Mouse (Mus musculus) embryonic facial prominence, embryonic 11.5 days (tissue): ENCODE measurements around the gene Abhd12b. TPM values are rescaled to one million over a fixed set of nuclear protein-coding genes. Genes with fewer than 3 reads are reported as not detected.

ENCODE experiments used
- ATAC-seq: fragments of 200-750 bp; cut with Nextera tagmentation; replicated peaks from 2 replicates; pipeline ENCODE4 v1.8.0; 2017; ENCODE audit warnings: low read depth; ENCODE audit not compliant: insufficient number of reproducible peaks, low FRiP score, low TSS enrichment
- DNase-seq: peaks from one replicate; pipeline ENCODE4 v3.0.0-alpha.2; 2015; ENCODE audit warnings: low spot score
- H3K27ac ChIP-seq: fragments of 300-500 bp; sonication (generic); replicated peaks from 2 replicates; pipeline ENCODE4 v1.5.1; 2014; ENCODE audit warnings: mild to moderate bottlenecking, low read depth, low read length, control low read depth
- H3K27me3 ChIP-seq: fragments of 300-500 bp; sonication (generic); 2 replicates; pipeline ENCODE4 v1.6.1; 2014; ENCODE audit warnings: mild to moderate bottlenecking, low read length, moderate library complexity, mixed read lengths; ENCODE audit not compliant: control insufficient read depth, insufficient read depth
- H3K36me3 ChIP-seq: fragments of 300-500 bp; sonication (generic); replicated peaks from 2 replicates; pipeline ENCODE4 v1.6.1; 2014; ENCODE audit warnings: low read depth, mild to moderate bottlenecking, low read length, moderate library complexity, mixed read lengths; ENCODE audit not compliant: control insufficient read depth, insufficient read depth
- H3K4me1 ChIP-seq: fragments of 300-500 bp; sonication (generic); 2 replicates; pipeline ENCODE4 v1.6.1; 2014; ENCODE audit warnings: low read length, mixed read lengths; ENCODE audit not compliant: control insufficient read depth, insufficient read depth
- H3K4me2 ChIP-seq: fragments of 300-500 bp; sonication (generic); 2 replicates; pipeline ENCODE4 v1.6.1; 2014; ENCODE audit warnings: low read depth, mild to moderate bottlenecking, control low read depth, low read length, moderate library complexity
- H3K4me3 ChIP-seq: fragments of 300-500 bp; sonication (generic); 2 replicates; pipeline ENCODE4 v1.5.1; 2014; ENCODE audit warnings: low read depth, low read length, control low read depth
- H3K9ac ChIP-seq: fragments of 300-500 bp; sonication (generic); replicated peaks from 2 replicates; pipeline ENCODE4 v1.6.1; 2014; ENCODE audit warnings: mild to moderate bottlenecking, control low read depth, low read length
- H3K9me3 ChIP-seq: fragments of 300-500 bp; sonication (generic); replicated peaks from 2 replicates; pipeline ENCODE4 v1.6.1; 2016; ENCODE audit warnings: mild to moderate bottlenecking, low read length, inconsistent platforms, mixed read lengths; ENCODE audit not compliant: control insufficient read depth
- WGBS: fragments of 180-500 bp; shearing (Covaris S2); extraction: QIAGEN DNeasy Blood & Tissue Kit; methylation state at CpG from one replicate; pipeline ENCODE4 v1.1.7; 2014; 5-methylcytosine and 5-hydroxymethylcytosine counted together
- polyA plus RNA-seq: library from polyadenylated mRNA; unstranded; fragments of >200 nt; fragmentation: Nextera tagmentation; extraction: Ambion mirVana; gene quantifications from 2 replicates; pipeline ENCODE4 v1.2.1, GENCODE M21; 2014

Abhd12b gene
- polyA plus RNA-seq, 1 experiment from 2014 or later: not detected

DNA sequence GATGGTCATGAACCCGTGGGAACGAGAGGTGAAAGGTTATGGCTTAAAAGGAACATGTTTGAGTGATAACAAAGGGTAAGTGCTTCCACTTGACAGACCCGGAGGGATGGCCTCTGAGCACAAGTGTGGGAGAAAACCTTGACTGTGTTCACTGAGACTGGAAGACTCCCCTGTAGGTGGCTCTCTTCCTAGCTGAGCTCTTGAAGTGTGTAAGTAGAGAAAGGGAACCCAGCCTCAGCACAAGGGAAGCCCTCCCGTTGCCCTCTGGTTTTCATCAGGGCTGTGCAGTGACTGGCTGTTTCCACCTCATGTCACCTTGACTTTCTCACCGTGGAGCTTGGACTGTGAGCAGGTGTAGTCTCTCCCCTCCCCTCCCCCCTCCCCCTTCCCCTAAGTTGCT is 24.8 kb upstream of the Abhd12b start:
- WGBS: 51% methylated on average over 5 of the region's 5 CpGs
- Histone ChIP-seq H3K27me3 (no peaks in the 10 kb centered on the region), H3K36me3 (no peaks in the 10 kb centered on the region), H3K4me1 (no peaks in the 10 kb centered on the region), H3K9ac (no peak overlapping the region), H3K9me3 (no peaks in the 10 kb centered on the region), H3K4me3 (no peak overlapping the region), H3K27ac (no peak overlapping the region), H3K4me2 (no peak overlapping the region)
- no peak for ATAC-seq
- no peak for DNase-seq

DNA sequence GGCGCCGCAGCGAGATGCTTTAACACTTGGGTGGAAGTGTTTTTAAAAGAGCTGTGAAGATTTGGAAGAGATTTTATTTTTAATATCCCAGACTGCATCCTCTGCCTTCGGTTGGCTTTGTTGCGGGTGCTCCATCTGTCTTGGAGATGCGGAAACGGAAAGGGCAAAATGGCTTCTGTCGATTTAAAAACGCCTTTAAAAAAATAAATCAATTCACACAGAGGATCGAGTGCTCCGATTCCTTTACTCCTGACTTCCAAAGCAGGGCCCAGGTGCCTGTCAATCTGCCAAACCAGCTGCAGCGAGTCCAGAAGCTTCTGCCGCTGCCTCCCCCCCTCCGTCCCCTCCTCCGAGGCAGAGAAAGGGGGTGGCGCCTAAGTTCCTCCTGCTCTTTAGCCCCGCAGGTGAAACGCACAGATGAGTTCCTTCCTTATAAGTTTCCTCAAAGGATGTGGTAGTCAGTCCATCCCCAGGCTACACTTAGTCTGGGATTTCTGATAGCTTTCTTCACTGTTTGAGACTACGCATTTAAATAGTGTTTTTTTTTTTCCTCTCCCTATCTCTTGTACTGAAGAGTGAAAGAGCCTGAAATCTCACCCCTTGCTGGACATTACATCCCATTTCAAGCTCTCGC is 22.8 kb upstream of the Abhd12b start:
- H3K27me3 ChIP-seq: no peaks in the 10 kb centered on the region
- 44% methylated on average over 20 of the region's 20 CpGs for WGBS
- H3K4me2 ChIP-seq: no peak overlapping the region
- H3K4me1 ChIP-seq: no peaks in the 10 kb centered on the region
- DNase-seq (peak; percentile 49), ATAC-seq (no peak)
- H3K9ac ChIP-seq: no peak overlapping the region
- no peaks in the 10 kb centered on the region for H3K9me3 ChIP-seq
- H3K4me3 ChIP-seq: no peak overlapping the region
- no peaks in the 10 kb centered on the region for H3K36me3 ChIP-seq
- H3K27ac ChIP-seq: no peak overlapping the region

DNA sequence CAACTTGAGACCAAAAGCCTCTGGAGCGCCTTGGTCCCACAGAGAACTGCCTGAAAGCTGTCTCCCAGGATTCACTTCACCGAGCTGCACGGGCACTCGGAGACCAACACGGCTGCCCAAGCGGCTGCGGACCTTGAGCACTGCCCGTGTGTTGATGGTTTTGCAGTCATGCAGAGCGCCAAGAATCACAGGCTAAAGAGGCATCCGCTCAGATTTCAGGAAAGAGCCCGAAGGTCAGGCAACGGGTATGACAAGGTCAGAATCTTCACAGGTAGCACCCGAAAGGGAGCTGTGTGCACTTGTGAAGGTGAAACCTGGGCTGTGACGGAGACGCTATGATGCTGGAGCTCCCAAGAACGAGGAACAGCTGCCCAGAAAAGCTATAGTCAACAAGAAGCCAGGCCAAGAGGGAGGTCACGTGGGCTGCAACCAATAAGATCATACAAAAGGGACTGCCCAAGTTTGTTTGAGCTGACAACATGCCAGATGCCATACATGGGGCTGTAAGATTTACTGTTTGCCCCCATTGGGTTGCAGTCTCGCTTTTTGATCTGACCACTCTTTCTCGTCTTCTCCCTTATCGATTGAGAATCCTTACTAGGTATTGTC is 19.2 kb upstream of the Abhd12b start:
- WGBS: 86% methylated on average over 20 of the region's 20 CpGs
- H3K9ac ChIP-seq: no peak overlapping the region
- ATAC-seq: no peak
- no peak for DNase-seq
- H3K36me3 ChIP-seq: no peaks in the 10 kb centered on the region
- no peak overlapping the region for H3K4me2 ChIP-seq
- H3K4me3 ChIP-seq: no peak overlapping the region
- no peaks in the 10 kb centered on the region for H3K9me3 ChIP-seq
- no peak overlapping the region for H3K27ac ChIP-seq
- H3K27me3 ChIP-seq: no peaks in the 10 kb centered on the region
- no peaks in the 10 kb centered on the region for H3K4me1 ChIP-seq

DNA sequence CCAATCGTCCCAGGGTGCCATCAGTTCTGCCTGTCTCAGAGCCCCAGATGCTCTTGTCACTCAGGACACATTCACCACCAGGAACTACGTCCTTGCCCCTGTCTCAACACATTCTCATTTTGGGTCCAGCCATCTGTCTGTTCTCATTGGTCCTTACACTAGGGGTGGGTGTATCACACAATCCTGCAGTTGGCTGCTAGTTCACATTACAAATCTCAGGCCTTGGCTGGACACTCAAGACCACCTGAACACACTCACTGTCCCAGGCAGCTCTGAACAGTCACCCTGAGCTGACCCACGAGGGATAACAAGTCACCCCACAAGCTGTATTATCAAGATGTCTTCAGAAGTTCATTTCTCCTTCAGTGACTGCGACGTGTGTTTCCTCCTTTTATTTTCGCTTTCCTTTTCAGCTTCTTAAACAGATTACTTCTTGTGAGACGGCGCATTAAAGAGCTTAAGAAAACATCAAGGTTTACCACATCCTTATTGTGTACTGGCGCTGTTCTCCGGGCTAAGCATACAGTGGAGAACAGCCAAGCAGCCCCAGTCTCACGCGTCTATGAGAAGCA is 17.7 kb upstream of the Abhd12b start:
- Histone ChIP-seq H3K4me2 (no peak overlapping the region), H3K4me1 (no peaks in the 10 kb centered on the region), H3K27me3 (no peaks in the 10 kb centered on the region), H3K9ac (no peak overlapping the region), H3K9me3 (no peaks in the 10 kb centered on the region), H3K4me3 (no peak overlapping the region), H3K36me3 (no peaks in the 10 kb centered on the region), H3K27ac (no peak overlapping the region)
- DNase-seq: no peak
- 73% methylated on average over 12 of the region's 12 CpGs for WGBS
- ATAC-seq: no peak

DNA sequence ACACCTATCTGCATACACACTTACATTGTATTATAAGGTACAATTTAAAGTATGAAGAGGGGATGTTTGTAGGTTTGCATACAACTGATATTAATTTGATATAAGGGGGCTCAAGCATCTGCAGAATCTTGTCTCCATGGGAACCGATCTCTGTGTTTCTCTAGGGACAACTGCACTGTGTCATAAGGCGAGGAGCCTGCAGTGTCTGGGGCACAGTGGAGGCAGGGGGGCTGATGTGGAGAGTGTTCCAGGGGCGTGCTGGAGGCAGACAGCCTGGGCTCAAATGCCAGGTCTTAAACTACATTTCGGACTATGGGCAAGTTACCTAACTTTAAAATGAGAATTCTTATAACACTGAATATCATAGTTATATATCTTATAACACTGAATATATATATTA is 16.8 kb upstream of the Abhd12b start:
- DNase-seq (no peak), ATAC-seq (no peak)
- H3K9ac ChIP-seq: no peak overlapping the region

DNA sequence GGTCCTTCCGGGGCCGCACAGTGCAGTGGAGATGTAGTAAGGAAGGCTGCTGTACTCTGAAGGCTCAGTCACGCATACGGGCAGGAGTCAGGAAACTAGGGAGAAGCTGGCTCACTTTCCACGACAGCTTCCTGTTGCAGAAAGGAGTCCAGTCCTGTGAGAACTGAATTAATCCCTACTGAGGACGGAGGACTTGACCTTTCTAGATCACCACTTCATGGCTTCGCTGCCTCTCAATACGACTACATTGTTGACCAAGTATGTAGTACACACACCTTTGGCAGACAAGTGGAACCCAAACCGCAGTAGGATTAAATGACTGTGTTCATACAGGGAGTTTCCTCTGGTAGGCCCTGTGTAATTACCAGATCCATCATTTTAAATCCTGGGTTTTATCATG is 16.3 kb upstream of the Abhd12b start:
- no peak for DNase-seq
- WGBS: 73% methylated on average over 9 of the region's 9 CpGs

More for the DNA sequence above, 16.8 kb upstream of the Abhd12b start:
- no peaks in the 10 kb centered on the region for H3K9me3 ChIP-seq
- H3K36me3 ChIP-seq: no peaks in the 10 kb centered on the region
- no peaks in the 10 kb centered on the region for H3K4me1 ChIP-seq
- H3K4me2 ChIP-seq: no peak overlapping the region
- H3K27ac ChIP-seq: no peak overlapping the region
- H3K27me3 ChIP-seq: no peaks in the 10 kb centered on the region
- H3K4me3 ChIP-seq: no peak overlapping the region
- 75% methylated on average over 4 of the region's 4 CpGs for WGBS

DNA sequence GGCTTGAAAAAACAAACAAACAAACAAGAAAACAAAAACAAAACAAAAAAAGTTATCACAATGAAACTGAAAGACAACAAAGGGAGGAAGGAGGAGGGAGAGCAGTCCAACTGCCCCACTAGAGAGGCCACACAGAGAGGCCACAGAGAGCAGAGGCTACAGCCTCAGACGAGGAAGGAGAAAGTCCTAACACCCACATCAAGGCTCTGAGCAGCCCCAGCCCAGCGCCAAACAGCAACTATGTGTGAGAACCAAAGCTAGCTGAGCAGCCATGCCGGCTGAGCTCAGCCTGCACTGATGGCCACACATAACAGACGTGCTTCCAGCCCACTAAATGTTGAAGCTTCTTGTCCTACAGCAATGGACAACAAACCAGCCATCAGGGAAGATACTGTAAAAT is 14.1 kb upstream of the Abhd12b start:
- Histone ChIP-seq H3K9ac (no peak overlapping the region), H3K27me3 (no peaks in the 10 kb centered on the region), H3K4me1 (no peaks in the 10 kb centered on the region), H3K36me3 (no peaks in the 10 kb centered on the region), H3K9me3 (no peaks in the 10 kb centered on the region), H3K27ac (no peak overlapping the region), H3K4me3 (no peak overlapping the region), H3K4me2 (no peak overlapping the region)
- ATAC-seq (no peak), DNase-seq (no peak)
- 73% methylated on average over 4 of the region's 4 CpGs for WGBS

More for the DNA sequence above, 16.3 kb upstream of the Abhd12b start:
- H3K9ac ChIP-seq: no peak overlapping the region
- H3K4me1 ChIP-seq: no peaks in the 10 kb centered on the region
- H3K9me3 ChIP-seq: no peaks in the 10 kb centered on the region
- ATAC-seq: no peak
- H3K36me3 ChIP-seq: no peaks in the 10 kb centered on the region
- no peak overlapping the region for H3K4me2 ChIP-seq
- H3K27ac ChIP-seq: no peak overlapping the region
- no peak overlapping the region for H3K4me3 ChIP-seq
- H3K27me3 ChIP-seq: no peaks in the 10 kb centered on the region

DNA sequence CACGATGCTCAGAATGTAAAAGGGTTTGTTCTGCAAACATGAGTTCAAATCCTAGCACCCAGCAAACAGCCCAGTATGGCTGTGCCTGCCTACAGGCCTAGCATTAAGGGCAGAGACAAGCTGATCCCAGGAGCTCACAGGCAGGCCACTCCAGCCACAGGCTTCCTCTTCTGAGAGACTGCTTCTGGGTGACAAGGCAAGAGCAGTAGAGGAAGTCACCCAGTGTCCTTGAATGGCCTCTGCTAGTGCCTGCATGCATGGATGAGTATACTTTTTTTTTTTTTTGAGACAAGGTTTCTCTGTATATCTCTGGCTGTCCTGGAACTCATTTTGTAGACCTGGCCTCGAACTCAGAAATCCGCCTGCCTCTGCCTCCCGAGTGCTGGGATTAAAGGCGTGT is 13.4 kb upstream of the Abhd12b start:
- Histone ChIP-seq H3K9ac (no peak overlapping the region), H3K4me2 (no peak overlapping the region), H3K36me3 (no peaks in the 10 kb centered on the region), H3K4me1 (no peaks in the 10 kb centered on the region), H3K27ac (no peak overlapping the region), H3K9me3 (no peaks in the 10 kb centered on the region), H3K4me3 (no peak overlapping the region), H3K27me3 (no peaks in the 10 kb centered on the region)
- DNase-seq (no peak), ATAC-seq (no peak)
- 93% methylated on average over 5 of the region's 5 CpGs for WGBS
